Mouse (Mus musculus) left cerebral cortex, postnatal 25 days (tissue): Measurements from ENCODE around the gene Npas3. TPM values are rescaled to one million over a fixed set of nuclear protein-coding genes. Genes with fewer than 3 reads are reported as not detected.

Source experiments
- DNase-seq, 2 experiments: peaks; one replicate each; pipeline ENCODE4 v3.0.0; 2022; ENCODE audit warnings: low spot score in 2 of 2, mixed read lengths in 1 of 2
- intact Hi-C: fragments of 180-260 bp; cut with DNase I; formaldehyde crosslinking; loops from one replicate; pipeline ENCODE4 v1.15.1; 2025
- total RNA-seq, 2 experiments: library from RNA; stranded (reverse); gene quantifications; 2 replicates each; pipeline ENCODE4 v1.2.3; 2021

Npas3 gene
- total RNA-seq, 2 experiments from 2014 or later = 19.0 to 25.4 TPM

DNA sequence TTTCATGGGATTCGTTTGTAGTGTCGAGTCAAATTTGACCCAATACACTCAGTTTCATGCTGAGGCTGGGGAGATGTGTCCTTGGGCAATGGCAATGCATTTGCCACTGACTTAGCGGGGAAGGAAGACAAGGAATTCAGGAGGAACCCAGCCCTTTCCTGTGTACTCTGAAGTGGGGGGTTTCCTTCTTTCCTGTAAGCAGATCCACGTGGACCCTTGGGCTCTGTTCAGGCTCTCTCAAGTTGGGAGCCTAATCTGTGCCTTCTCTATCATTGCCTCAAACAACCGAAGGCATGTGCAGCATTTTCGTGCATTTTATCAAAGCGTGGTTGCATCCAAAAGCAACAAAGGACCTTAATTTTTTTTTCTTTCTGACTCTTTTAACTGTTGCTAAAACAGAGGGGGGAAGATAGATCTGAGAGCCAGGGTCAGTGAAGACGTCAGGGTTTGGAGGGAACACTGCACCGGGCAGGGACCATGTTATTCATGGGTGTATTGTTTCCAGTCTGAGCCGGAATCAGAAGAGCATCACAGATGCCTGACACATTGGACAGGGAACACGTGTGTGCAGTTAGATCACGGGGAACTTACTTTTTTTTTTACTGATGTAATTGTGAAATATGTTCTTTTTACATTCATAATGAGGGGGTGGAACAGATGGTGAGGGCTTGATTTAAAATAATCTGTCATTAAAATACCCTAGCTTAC lies 577.6 kb downstream of the Npas3 start:
- DNase-seq = peak in 1 of 2 experiments; percentile 47
- intact Hi-C loops = no loop called here

DNA sequence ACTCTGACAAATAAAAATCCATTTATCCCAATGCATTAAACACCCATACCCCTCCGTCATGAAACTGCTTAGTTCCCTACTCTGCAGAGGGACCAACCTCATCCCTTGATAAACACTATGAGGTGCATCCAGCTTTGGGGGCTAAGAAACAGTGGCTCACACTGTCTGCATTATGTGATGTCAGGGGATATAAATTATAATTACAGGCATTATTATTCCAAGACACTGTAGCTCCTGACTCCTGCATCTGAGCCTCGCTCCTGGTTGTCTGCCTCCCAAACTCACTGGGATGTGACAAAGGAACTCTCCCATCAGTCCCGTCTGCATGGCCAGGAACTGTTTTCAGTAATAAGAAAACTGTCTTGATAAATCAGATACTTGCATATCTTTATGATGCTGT lies 578.3 kb downstream of the Npas3 start:
- intact Hi-C loops = no loop called here
- no peak for DNase-seq

DNA sequence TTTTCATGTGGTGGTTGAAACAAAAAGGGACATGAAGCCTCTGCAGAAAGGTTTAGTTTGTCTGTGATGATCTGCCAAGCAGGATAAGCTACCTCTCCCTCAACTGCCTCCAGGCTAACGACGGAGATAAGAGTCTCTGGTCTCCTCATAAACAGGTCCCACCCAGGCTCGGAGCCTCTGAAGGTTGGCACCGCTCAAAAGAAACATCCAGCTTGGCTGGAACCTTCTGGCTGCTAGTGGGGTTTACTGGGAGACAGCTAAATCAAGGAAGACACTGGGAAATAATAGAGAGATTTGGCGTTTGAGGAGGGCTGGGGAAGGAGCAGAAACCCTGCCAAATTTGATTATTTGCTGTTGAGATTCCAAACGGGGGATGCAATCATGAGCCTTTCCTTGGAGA lies 584.1 kb downstream of the Npas3 start:
- intact Hi-C loops = no loop called here
- DNase-seq = no peak

DNA sequence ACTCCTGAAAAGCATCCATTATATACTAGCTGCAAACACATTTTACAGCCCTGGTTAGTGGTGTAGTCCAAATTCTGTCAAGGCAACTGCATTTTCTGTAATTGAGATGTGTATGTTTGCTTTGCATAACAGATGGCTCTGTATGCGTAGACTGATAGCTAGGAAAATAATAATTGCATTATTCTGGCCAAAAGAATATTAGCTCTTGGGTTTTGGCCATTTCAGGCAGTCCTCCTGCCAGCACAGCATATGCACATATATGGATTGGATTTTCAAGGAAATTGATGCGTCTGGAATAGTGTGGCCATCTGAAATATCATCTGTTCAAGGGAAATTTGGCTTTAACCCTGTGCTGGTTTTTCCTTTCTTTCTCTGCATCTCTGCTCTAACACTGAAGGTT lies 584.9 kb downstream of the Npas3 start:
- no peak for DNase-seq
- intact Hi-C loops = no loop called here

DNA sequence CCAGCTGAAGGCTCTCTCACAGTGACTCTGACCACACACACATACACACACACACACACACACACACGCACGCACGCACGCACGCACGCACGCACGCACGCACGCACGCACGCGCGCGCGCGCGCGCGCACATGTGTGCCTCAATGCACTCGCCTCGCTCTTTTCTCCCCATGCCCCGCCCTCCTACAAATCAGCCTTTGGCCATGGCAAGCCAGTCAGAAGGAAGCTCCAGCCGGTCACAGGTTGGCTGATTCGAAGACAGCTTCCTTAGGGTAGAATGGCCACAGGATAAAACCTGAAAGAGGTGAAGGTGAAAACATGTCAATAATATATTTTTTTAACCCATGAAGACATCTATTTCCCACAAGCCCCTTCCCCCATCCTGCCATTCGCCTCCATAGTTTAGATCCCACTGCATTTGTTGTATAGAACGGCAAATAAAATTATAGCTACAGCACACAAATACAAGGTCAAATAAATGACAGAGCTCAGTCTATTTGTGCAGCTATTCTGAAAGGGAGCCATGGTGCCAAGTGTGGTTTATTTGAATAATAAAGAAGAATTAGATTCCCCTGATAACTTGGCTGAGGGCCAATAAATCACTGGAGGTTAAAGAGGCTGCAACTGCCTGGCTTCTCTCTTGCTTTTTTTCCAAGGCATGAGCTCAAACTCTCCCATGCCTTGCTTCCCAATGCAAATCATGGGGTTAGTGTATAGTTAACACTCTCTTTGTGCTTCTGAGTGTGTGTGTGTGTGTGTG lies 587.7 kb downstream of the Npas3 start:
- no peak for DNase-seq
- intact Hi-C loops = no loop called here

DNA sequence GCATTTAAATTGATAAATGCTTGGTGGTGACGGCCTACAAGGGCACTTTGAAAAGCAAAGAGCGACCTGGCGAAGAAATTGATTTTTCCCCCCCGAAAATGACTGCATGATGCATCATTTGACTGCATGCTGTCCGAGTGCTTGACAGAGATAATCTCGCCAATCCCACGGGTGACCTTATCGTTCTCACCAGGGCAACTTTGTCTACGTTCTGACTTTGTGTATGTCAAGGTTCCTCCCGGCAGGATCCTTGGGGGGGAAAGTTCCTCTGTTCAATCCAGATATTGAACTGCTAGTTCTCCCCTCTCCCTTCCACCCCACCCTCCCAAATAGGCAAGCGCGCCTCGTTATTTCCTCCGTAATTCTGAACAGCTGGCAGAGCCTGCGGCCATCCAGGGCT lies 588.9 kb downstream of the Npas3 start:
- intact Hi-C loops = no loop called here
- no peak for DNase-seq

DNA sequence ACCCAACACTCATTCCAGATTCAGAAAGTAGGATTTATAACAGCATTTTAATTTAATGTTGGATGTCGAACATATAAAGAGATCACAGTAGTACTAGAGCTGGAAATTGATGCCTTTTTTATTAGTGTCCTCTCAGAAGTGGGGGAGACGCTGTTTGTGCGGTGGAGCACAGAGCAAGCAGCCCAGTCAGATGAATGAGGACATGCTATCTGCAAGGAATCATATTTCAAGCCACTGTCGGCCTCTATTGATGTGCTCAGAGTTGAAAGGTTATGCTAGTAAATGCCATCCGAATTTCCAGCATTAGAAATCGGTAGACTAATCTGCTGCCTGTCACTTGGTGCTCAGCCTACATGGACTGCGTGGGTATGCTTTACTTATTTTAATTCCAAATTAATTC lies 590.1 kb downstream of the Npas3 start:
- intact Hi-C loops = no loop called here
- no peak for DNase-seq

DNA sequence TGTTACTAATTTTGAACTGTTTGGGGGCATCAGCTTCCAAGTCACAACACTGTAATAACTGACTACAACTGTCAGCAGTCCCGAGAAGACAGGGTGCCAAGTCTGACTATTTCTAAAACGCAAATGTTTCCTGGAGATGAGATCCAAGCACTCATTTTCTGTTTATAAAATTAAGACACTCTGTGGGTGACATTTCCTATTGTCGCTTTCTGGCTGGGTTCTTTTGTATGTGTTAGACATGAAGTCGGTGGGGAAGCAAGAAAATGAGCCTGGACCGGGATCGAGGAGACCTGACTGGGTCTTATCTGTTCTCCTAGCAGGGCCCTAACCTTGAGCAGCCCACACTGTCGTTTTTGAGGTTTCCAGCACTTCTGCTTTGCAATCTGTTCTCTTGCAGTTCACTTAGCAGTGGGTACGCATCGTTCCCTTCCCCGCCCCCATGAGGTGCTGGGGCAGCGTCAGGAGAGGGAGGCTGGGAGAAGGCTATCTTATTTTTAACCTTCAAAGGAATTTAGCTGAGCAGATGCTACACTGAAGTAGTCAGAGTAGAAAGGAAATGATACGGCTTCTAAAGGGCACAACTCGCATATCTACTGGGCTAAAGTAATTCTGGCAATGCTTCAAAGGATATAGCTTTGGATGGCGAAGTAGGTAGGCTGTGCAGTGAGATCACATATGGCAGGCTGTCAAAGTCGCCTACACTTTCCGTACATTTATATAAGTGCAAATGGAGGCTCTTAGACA lies 593.6 kb downstream of the Npas3 start:
- peak; percentile 75 to 84 for DNase-seq
- intact Hi-C loops = loop anchor here (1.0 to 5.0 kb wide), 2 partner anchors 68 to 810 kb away; no protein-coding TSS in a partner anchor

DNA sequence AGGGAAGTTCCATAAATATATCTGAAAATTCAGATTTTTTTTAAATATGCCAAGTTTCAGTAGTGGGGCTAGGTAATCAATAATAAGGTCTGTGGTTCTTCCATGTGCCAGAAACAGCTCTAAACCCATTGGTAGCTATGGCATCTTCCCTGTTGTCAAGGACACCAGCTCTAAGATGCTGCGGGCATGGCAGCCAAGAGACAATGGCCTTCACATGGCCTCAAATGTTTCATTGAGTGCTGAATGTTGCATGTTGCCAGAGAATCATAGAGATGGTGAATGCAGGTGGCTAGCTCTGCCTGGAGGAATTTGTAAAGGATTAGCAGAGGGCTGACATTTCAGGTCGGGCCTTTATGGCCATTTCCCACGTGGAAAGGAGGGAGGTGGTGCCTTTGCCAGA lies 595.1 kb downstream of the Npas3 start:
- intact Hi-C loops = loop anchor here (5.0 kb wide), 1 partner anchor 811 kb away; no protein-coding TSS in a partner anchor
- DNase-seq = no peak

DNA sequence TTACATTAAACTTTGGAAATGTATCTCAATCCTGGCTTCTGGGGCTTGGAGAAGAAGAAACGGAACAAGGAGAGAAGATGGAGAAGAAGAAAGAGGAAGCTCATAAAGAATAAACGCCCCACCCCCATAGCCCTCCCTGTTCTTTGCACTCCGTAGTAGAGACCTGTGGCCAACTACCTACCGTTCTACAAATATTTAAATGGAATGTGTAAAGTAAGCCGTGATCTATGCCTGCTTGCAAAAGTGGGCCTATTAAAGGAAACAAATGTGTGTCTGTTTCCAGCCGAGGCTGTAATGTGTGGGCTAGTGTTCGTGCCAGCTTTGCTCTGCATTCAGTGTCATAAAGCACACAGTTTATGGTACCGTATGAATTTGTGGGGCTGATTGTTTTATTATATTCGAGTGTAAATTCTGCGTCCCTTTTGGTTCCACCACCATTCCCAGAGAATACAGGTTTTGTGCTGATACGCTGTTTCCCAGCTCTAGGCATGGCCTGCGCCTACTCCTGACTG lies 597.7 kb downstream of the Npas3 start:
- intact Hi-C loops = no loop called here
- no peak for DNase-seq

DNA sequence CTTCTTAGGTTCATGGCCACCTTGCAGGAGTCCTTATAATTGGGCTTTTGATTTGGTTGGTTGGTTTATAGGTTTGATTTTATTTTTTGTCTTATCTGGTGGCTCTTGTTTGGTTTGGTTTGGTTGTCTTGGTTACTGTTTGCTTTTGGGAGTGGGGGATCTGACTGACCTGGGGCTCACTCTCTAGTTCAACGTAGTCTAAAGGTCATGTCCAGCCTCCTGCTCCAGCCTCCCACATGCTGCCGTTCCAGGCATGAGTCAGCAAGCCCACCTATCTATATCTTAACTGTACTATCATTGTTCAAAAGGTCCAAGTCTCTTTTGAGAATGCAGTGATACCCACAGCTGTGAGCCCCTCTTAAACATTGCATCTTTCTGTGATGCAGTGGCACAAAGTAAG lies 600.8 kb downstream of the Npas3 start:
- intact Hi-C loops = no loop called here
- no peak for DNase-seq

DNA sequence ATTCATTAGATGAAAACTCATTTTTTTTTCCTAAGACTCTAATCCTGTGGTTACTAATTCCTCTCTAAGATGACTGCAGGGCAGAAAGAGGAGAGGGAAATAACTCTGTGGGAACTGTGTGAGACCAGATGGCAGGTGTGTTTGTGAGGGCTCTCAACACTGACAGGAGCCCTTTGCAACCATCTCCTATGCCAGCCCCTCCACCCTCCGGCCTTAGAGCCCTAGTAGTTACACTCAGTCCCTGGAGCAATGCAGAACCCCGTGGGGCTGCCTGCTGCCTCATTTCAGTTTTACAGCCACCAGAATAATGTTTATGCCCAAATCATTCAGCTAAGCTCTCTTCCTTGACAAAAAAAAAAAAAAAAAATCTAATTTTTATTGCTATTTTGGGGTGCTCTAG lies 604.0 kb downstream of the Npas3 start:
- DNase-seq = no peak

DNA sequence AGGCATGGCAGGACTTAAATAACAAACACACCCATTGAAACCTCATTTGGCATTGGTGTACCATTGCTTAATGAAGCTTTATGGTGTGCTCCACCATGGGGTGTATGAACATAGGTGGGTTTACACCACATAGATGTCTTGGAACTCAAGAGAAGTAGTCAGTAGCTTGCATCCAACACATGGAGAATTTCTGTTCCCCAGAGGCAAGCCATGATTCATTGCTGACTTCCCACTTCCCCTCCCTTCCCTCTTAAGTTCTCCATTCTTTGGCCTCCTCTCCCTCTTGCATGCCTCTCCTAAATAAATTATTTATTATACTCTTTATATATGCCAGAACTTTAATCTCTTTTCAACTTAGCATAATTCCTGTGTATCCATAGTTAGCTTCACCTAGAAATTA lies 611.7 kb downstream of the Npas3 start:
- DNase-seq = no peak
- intact Hi-C loops = no loop called here

More for the DNA sequence above, 604.0 kb downstream of the Npas3 start:
- intact Hi-C loops = no loop called here

DNA sequence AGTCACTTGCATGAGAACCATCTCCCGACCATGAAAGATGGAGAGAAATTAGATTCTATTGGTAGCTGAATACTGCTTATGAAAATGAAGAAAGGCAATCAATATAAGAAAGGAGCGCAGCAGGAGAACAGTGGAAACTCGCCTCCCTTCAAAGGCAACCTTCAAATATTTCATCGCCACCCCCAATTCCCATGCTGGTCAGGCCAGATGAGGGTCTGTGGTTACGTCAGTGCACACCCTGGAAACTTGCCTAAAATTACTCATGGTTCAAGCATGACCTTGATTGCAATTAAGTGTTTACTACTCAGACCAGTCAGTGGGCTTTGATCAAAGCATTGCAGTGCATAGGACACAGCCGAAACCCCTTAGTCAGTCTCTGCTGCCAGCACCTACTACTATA lies 613.8 kb downstream of the Npas3 start:
- DNase-seq = no peak
- intact Hi-C loops = no loop called here

DNA sequence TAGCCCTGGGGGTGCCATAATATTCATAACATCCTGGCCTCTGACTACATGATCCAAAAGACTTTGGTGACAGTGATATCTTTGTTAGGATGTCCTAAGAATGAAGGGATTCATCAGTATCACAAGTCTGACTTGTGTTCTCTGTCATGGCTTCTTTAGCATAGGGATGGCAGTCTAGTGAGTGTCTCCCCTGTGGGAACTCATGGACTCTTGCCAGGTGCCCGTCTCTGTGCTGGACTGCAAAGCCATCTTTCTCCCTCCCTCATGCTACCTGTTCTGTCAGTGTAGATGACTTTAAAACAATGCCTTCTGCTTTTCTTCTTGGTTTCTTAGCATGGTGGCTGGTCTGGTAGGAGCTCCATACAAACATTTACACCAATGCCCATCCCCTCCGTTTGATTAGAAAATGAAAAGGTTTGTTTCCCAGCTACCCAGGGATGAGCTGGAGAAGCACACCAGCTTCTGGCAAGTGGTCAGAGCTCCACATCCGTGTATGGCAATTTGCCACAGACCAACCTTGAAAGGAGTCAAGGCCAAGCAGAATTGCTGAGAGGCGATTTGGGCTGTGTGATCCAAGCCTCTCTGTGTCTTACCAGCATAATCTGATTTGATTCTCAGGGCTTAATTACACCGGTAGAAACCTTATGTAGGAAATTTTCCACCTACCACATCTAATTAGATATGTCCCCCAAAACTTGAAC lies 616.1 kb downstream of the Npas3 start:
- DNase-seq = no peak
- intact Hi-C loops = no loop called here

DNA sequence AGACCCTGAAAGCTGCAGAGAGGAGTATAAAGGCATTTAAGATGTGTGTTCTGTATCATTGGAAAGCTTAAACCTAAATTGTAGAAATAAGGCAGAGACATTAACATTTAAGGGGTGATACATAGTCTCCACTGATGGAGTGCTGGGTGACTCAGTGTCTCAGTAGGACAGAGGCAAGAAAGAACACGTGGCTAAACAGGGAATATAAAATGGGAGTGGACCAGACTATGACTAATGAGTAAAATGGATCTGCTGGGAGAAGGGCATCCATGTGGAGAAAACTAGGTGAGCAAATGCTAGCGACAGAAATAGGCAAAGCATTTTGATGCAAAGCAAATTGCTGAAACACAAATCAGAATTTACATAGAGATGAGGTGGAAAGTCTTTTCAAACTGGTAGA lies 617.2 kb downstream of the Npas3 start:
- intact Hi-C loops = no loop called here
- no peak for DNase-seq

DNA sequence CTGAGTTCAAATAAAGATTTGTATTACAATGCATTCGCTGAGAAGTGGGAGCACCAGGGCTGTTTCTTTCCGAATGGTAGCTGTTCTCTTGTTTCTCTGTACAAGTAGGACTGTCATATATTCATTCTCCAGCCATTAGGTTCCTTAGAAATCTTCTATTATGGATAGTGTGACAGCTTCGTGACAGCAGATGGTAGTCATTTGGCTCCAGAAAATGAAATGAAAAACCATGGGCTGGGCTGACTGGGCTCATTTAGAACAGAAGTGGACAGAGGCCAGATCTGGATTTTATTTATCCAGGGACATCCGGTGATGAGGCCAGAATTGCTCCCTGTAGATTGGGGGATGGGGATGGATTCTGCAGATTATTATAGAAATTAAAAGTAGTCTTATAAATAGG lies 621.5 kb downstream of the Npas3 start:
- intact Hi-C loops = no loop called here
- no peak for DNase-seq

DNA sequence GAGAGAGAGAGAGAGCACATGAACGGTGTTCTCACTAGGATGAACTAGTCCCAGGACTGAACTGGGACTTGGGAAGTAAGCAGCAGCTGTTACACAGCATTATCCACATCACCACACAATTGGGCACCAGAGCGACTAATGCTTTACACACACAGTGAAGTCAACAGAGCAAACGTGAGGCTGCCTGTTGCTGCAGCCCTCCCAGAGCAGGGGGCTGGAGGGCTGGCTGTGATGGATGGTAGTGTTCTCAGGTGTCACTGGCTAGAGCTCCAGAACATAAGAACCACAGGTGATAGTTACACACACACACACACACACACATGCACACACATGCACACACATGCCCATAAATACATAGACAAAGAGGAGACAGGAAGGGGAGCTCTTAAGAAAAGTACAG lies 626.7 kb downstream of the Npas3 start:
- no peak for DNase-seq
- intact Hi-C loops = no loop called here

DNA sequence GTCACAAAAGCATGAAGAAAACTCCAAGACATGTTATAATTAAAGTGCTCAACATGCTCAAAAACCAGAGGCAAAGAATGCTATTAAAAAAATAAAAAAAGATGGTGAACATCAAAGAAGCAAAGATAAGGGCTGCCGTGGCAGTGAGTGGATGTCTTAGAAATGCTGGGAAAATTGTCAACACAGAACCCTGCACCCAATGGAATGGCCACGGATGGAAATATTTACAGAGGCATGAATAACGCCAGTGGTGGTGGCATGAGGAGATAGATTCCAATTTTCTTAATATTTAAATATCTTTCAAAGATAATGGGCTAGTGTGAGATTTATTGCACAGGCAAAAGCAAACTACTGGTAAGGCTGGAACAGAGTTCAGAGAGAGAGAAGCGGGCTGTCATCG lies 628.2 kb downstream of the Npas3 start:
- DNase-seq = no peak
- intact Hi-C loops = no loop called here

DNA sequence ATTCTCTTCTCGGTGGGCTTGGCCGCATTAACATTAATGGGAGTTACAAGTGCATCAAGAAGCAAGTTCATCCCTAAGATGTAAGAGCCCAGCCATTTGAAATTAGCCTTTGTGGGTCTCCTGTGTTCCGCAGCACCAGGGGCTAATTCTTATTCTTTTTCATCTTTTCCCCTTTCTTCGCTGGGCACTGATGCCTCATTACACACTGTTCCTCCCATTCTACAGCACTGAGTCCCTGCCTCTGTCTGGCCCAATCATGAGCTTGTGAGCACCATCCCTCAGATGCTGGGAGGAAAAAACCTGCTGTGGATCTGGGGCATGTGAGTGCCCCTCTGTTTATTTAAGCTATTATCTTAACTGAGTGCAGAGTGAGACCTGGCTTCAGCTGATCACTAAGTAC lies 633.2 kb downstream of the Npas3 start:
- DNase-seq = no peak
- intact Hi-C loops = no loop called here
